Mouse (Mus musculus) testis, adult 10 weeks (tissue): ENCODE measurements around the gene Gabra4. TPM values are rescaled to one million over a fixed set of nuclear protein-coding genes. Genes with fewer than 3 reads are reported as not detected.

Experiments
- polyA plus RNA-seq: library from polyadenylated mRNA; stranded (reverse); fragments of 350-450 nt; fragmentation: Illumina TruSeq; extraction: RNeasy Lipid Tissue Mini Kit (QIAGEN cat#74804); gene quantifications from one replicate; pipeline ENCODE4 v1.2.3, GENCODE M21; 2014; ENCODE audit warnings: low read depth, low replicate concordance

Gene Gabra4
- 1.0 TPM for polyA plus RNA-seq

GRCm38 (mm10) chr5:71658115-71658497, at the start of gene Gabra4:
Gabra4 (minus strand) TSS chr5:71658308.

GRCm38 (mm10) chr5:71657482-71658114, 510 bp downstream of the Gabra4 start, which contains the start of gene Gabrb1:
Gabrb1 (plus strand) TSS chr5:71658113.

GRCm38 (mm10) chr5:71548079-71548478, 110.0 kb downstream of the Gabra4 start, which contains the start of gene Cox7b2:
Cox7b2 (minus strand) TSS chr5:71548205.

Other genes with a start within 250 kb of the Gabra4 start
- 1,263 TPM for gene Cox7b2, start 110.1 kb downstream of the Gabra4 start, polyA plus RNA-seq
- 0.45 TPM for gene Gabrb1, start 195 bp downstream of the Gabra4 start, polyA plus RNA-seq